Mouse (Mus musculus) gastrocnemius, postnatal 14 days (tissue): ENCODE results near the gene Irf3. TPM values are rescaled to one million over a fixed set of nuclear protein-coding genes. Genes with fewer than 3 reads are reported as not detected.
"Not testable (repeated sequence)": the region's sequence is repeated elsewhere in the genome, so short reads cannot be mapped to it uniquely, and the experiment has no call there.

Experiments used
- DNase-seq: peaks from one replicate; pipeline ENCODE4 v3.0.0; 2021; ENCODE audit warnings: mixed read lengths
- intact Hi-C: fragments of 180-260 bp; cut with DNase I; formaldehyde crosslinking; loops from one replicate; pipeline ENCODE4 v1.15.1; 2025; ENCODE audit warnings: low total_unique reads
- total RNA-seq, 2 experiments: library from RNA; stranded (reverse); gene quantifications; 2 replicates each; pipeline ENCODE4 v1.2.3; 2021

Irf3 gene
- total RNA-seq, 2 experiments from 2014 or later: 20.0 to 22.2 TPM

DNA sequence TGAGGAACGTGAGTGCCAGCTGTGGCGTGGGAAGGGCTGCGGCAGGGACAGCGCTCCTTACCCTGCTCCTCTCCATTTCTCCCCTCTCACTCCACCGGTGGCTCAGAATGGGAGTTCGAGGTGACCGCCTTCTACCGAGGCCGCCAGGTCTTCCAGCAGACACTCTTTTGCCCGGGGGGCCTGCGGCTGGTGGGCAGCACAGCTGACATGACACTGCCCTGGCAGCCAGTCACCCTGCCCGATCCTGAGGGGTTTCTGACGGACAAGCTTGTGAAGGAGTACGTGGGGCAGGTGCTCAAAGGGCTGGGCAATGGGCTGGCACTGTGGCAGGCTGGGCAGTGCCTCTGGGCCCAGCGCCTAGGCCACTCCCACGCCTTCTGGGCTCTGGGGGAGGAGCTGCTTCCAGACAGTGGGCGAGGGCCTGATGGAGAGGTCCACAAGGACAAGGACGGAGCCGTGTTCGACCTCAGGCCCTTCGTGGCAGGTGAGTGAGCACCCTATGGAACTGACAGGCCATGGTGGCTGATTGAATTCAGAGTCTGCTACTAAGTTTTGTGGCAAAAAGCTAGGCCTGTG, 3.2 kb downstream of the Irf3 start:
- intact Hi-C loops: no loop called here

DNA sequence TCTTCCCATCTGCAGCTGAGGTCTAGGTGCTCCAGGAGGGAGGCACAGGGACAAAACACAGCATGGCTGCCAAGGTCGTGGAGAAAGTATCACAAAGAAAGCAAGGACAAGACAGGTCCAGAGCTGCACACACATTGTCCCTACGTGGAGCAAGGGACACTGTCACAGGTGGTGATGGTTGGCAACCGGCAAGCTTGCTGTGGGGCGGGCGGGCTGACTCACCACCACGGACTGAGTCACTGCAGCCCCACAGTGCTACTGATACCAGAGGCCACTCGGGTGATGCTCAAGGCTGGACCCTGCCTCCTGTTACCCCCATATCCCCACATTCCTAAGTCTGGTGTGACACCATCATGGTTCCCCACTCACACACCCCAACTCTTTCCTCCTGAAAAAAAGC, 5.0 kb downstream of the Irf3 start:
- intact Hi-C loops: no loop called here

More for the DNA sequence above, 3.2 kb downstream of the Irf3 start:
- no peak for DNase-seq

DNA sequence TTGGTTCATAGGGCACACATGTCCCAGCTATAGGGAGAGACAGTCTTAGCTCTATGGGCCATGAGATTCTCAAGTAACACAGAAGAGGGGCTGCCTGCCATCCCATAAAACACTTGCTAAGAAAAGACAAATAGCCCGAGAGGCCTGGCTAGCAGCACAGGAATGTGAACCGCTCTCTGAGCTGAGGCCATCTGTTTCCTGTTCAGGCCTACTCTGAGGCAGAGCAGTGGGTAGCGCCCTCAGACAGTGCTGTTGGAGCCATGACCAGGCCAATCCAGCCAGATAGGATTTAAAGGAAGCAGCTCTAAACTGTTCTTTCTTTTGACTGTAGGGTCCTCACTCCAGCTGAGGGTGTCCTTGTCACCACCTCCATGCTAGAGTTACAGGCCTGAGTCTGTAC, 7.1 kb downstream of the Irf3 start:
- intact Hi-C loops: no loop called here
- DNase-seq: no peak

More for the DNA sequence above, 5.0 kb downstream of the Irf3 start:
- DNase-seq: no peak

DNA sequence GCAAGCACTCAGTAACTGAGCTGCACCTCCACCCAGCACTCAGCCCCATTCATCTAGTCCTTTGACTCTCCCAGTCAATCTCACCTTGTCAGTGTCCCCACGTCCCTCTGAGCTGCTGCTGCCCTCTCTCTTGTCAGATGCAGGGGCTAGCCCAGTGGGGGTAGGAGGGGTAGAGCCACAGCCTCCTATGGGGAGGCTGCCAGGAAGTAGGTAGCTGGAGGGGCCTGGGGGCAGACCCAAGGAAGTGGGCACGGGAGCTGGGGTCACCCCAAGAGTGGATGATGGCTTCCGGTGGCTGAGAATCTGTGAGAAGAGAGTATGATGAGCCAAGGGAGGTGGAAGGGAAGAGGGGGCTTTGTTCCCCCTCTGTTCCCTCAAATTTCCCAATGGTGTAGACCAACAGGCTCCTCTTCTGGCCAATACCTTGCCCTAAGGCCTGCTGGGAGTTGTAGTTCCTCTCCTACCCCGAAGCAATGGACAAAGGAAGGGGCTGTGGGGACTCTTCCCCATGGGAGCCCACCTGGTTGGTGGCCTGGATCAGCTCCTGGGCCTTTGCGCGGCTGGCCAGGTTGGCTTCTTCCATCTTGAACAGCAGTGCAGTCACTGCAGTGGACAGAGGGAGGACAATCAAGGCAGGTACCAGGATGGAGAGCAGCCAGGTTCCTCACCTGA, 8.0 kb downstream of the Irf3 start:
- intact Hi-C loops: no loop called here
- DNase-seq: no peak

DNA sequence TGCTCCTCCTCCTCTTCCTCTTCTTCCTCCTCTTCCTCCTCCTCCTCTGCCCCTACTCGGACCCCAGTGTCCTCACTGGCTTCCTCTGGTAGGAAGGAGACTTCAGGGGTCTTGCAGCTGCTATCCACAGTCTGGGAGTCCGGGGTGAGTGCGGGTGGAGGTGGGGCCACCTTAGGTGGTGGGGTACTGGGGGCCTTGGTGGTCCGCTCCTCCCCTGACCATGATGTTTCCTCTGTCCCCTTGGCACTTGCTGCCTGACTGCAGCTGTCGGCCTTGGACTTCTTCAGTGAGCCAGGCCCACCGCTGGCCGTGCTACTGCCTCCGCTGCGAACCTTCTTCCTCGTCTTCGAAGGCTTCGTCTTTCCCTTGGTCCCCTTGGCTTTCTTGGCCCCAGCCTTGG, 9.1 kb downstream of the Irf3 start:
- intact Hi-C loops: no loop called here
- no peak for DNase-seq

DNA sequence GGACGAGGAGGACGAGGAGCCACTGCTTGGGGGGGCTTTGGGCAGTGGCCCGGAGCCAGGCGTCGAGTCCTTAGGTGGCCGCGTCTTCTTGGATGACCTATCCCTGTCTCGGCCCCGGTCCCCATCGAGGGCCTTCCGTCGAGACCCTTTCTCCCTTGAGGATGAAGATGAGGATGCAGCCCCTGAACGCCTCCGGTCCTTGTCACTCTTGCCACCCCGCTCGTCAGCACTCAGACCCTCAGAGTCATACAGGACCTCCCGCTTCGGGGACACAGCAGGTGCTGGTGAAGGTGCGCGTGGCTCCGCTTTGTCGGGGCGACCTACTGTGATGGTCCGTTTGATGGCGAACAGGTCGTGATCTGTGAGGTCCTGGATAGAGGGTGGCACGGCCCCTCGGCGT, 9.7 kb downstream of the Irf3 start:
- DNase-seq: no peak
- intact Hi-C loops: no loop called here

DNA sequence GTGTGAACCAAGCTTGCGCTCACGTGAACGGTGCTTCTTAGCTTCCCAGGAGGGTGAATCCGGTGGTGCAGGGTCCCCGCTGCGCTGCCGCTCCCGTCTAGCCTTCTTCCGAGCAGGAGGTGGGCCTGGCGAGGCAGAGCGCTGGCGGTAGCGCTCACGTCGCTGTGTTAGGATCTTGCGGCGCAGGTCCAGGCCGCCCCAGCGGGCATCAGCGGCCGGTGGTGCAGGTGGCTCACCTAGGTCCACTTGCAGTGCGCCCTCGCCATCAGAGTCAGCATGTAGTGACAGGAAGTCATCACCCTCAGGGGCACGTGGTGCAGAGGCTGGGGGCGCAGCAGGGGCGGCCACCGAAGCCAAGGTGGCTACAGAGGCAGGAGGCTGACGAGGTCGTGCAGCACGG, 10.4 kb downstream of the Irf3 start:
- DNase-seq: no peak

DNA sequence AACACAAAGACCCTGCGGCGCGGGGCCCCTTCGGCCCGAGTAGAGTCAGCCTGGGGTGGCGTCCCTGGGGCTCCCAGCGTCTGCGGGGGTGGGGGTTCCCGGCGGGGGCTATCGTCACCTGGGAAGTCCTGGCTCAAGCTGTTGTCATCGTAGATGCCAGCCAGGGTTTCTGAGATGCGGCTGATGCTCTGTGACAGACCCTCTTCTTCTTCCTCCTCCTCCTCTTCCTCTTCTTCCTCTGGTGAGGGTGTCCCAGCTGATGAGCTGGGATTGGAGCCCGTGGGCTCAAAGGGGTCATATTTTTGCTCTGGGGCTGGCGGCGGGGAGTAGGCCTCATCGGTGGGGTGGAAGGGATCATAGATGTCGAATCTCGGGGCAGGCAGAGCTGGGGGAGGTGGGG, 11.0 kb downstream of the Irf3 start:
- DNase-seq: no peak
- intact Hi-C loops: no loop called here

More for the DNA sequence above, 10.4 kb downstream of the Irf3 start:
- intact Hi-C loops: no loop called here

DNA sequence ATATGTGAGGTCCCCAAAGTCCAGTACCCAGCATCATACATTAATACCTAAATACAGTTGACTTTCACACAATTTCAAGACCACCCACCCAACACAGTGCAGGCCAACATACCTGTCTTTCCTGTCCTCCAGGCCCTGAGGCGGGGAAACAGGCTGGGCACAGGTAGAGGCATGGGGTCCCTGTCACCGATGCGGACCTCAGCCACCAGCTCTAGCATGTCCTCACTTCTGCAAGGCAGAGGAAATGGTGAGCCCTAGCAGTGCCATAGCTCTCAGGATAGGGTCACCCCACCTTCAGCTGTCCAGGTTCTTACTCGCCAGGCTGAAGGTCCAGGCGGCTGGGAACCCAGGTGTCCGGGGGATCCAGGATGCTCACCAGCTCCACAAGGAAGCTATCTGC, 14.6 kb downstream of the Irf3 start:
- no peak for DNase-seq
- intact Hi-C loops: no loop called here

DNA sequence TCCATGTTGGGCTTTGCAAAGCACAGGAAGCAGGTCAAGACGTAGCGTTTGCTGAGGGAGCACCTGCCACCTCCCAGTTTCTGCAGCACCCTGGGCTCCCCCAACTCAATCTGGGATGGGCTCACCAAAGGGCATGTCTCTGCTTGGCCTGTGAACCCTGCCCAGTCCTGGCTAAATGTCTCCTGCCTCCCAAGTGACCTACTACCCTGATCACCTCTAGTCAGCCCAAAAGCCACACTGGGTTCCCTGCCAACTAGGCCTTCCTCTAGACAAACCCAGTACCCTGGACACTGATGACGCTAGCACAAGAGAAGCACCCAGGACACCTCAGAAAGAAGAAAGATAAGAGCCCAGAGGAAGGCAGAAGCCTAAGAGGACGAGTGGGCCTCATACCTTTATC, 15.4 kb downstream of the Irf3 start:
- no peak for DNase-seq
- intact Hi-C loops: no loop called here

DNA sequence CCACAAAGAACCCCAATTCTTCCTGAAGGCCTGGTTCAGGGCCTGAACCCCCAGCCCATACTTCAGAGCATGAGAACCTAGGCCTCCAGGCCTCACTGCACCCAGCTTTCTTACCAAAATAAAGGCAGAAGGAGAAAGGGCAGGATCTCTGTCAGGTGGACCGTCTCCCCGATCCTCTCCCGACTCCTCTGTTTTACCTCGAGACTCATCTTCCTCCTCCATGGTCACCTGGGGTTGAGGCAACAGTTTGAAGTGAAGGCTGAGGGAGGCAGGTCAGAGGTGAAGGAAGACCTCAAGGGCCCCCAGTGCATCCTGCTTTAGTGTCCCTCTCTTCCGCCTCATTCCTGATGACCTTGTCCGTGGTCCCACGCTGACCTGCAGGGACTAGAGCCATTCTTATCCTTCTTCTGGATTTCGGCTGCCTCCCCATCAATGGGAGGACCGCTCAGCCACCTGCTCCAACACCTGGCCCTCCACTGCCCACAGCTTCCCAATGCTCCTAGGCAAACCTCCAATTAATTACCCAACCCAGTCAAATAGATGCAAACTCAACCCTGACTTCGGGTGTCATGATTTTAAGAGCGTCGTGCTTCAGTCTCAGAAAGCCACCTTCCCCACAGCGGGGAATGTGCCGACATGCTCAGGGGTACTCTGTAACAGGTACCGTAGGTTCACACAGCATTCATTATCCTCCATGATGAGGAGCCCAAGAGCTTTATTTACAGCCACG, 16.1 kb downstream of the Irf3 start:
- DNase-seq: no peak
- intact Hi-C loops: no loop called here

DNA sequence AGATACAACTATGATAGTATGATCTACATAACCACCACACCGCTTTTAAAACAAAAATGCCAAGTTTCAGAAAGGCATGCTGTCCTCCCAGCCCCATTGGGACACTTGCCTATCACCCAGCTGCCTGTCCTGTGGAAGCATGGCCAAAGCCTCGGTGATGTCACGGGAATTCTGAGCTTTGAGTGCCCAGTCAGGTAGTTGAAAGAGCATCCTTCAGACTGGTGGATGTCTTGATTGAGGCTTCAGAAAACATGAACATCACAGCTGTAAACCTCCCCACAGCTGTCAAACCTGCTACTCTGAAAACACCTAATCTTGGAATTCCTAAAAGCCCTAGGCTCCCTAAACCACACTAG, 16.6 kb downstream of the Irf3 start:
- intact Hi-C loops: no loop called here
- no peak for DNase-seq

DNA sequence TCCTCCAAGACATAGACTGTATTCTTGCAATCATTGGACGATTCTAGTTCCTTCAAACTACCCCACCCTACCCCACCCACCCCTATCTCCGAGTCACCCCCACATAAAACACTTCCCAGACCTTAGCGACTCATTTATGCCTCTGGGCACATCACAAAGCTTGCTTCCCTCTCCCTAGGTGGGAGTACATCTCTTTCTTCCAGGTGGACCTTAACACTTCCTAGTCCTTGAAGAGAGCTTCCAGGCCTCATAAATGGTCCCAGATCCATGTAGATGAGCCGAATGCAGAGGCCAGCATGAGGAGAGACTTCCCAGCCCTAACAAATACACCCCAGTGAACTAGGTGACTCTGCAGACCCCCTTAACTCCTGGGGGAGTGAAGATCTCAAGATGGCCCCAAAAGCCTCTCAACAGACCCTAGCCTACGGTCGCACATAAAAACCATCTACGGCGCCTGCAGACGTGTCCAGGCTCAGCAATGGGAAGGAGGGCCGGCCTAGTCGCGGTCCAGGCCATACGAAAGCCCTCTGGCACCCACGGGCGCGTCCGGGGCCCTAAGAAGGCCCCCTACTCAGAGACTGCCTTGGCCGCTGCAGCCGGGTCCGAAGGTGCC, 18.0 kb downstream of the Irf3 start:
- DNase-seq: no peak
- intact Hi-C loops: no loop called here

DNA sequence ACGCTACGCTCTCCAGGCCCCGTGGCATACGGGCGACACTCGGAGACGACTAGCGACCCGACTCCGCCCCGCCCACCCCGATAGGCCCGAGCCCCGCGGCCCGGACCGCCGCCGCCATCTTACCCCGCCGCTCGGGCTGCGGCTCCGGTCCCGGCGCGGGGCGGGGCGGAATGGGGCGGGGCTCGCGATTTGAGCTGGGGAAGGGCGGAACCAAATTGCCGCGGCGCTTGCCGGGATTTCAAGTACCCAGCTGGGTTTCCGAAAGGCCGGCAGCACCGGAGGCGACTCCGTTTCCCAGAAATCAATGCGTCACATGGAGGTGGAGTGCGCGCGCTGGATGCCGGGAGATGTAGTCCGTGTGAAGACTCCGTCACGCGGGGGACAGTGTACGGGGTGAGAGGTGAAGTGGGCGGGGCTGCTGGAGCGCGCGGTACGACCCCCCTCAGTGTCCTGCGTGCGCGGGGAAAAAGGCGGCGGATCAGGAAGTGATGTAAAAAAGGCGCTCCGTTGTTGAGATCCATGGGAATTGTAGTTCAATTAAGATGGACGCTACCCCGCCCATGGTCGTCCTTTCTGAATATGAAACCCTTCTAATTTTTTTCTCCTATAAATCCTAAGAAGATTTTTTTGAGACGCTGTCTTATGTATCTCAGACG, 18.6 kb downstream of the Irf3 start, which contains the start of gene Scaf1:
Gene Scaf1, minus strand, starts transcription at position 407 of the 656 bp plus-strand sequence.
- intact Hi-C loops: no loop called here
- peak; percentile 99 for DNase-seq

DNA sequence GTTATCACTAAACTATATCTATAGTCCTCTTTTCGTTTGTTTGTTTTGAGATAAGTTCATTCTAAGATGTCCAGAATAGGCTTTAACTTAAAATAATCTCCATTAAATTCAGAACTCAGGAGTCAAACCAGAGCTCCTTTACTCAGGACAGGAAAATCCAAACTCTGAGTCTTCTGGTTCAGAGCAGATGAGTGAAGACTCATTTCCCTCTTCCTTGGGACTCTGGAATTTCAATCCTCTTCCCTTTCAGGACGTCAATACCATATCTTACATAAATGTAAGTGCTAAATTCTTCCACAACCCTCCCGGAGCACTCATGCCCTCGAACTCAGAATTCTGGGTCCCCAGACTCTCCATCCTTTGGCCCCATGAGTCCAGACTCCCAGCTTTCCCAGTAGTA, 19.3 kb downstream of the Irf3 start:
- DNase-seq: no peak
- intact Hi-C loops: no loop called here

DNA sequence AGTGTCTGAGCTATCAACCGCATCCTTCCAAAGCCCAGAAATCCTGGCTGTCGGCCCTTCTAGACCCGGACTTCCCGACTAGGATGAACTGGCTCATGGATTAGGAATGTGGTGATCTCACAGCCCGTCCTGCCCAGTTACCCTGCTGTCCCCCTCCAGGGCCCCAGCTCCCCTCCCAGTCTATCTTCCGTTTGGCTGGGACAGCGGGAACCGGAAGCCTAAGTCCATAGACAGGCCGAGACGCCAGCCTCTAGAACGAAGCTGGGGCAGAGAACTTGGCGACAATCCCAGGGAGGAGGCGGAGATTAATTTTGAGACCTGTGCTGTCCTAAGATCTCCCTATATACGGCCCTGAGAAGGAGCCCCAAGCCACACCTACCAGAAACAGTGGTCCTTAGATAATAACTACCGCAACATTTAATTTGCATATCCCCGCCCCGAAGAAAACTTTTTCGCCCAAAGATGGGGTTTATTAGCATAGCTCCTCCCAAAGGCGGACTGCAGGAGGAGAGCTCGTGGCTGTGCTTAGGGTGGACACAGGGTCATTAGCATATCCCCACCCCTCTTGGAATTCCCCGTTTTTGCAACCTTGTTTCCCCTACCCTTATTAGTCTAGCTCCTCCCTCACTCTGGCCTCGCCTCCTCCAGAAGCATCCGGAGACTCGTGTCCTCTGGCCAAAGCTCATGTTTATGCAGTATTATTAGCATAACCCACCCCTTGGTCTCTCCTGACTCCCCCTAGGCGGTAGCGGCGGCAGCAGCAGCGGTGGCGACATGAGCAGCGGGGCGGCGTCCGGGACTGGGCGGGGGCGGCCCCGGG, 20.0 kb downstream of the Irf3 start, which contains the start of gene Rras:
Gene Rras, plus strand, starts transcription at position 720 of the 820 bp plus-strand sequence.
- intact Hi-C loops: no loop called here
- DNase-seq: peak; percentile 93

DNA sequence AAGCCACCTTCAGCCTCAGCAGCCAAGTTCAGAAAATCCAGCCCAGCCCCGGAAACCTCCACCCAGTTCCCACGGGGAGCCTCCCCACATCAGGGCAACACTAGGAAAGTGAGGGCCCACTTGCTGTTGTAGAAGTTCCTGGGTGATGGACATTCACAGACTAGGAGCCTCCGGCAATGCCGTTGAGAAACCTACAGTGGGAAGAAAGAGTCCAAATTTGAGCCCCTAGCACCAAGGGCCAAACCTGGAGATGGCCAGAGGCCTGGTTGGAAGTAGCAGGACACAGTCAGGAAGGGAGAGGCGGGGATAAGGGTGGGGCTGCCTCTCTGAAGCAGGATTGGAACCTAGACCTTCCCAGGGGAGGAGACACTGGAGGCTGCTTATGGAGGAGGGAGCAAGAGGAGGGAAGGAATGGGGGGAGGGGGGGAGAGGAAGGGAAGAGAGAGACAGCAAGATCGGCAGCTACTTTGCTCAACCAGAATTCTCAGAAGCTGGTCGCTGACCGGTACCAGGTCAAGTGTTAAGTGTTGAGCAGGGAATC, 21.7 kb downstream of the Irf3 start:
- peak; percentile 78 for DNase-seq
- intact Hi-C loops: no loop called here

DNA sequence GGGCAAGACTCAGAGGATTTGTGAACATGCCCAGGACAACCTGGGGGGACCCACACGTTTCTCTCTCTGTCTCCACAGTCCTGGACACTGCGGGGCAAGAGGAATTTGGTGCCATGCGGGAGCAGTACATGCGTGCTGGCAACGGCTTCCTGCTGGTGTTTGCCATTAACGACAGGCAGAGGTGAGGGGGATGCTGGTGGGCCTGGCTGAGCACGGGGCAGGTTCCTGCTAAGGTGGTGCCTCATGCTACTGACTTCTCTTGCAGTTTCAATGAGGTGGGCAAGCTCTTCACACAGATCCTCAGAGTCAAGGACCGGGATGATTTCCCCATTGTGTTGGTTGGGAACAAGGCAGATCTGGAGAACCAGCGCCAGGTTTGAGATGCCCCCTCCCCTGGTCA, 22.8 kb downstream of the Irf3 start:
- intact Hi-C loops: no loop called here
- DNase-seq: no peak

DNA sequence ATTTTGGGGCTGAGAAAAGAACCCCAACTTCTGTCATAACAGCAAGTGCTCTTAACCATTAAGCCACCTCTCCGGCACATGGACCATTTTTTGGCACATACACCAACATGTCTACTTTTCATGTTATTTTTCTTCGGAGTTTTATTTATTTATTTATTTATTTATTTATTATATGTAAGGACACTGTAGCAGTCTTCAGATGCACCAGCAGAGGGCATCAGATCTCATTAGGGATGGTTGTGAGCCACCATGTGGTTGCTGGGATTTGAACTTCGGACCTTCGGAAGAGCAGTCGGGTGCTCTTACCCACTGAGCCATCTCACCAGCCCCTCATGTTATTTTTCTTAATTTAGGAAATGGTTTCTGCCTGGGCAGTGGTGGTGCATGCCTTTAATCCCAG, 26.3 kb downstream of the Irf3 start:
- intact Hi-C loops, DNase-seq: not testable (repeated sequence)
